Mouse (Mus musculus) gastrocnemius, postnatal 10 days (tissue): ENCODE results near the gene Rnf215. TPM values are rescaled to one million over a fixed set of nuclear protein-coding genes. Genes with fewer than 3 reads are reported as not detected.
"Not testable (repeated sequence)": the region's sequence is repeated elsewhere in the genome, so short reads cannot be mapped to it uniquely, and the experiment has no call there.

Experiments used
- DNase-seq: peaks from one replicate; pipeline ENCODE4 v3.0.0; 2021; ENCODE audit warnings: mixed read lengths
- total RNA-seq, 2 experiments: library from RNA; stranded (reverse); gene quantifications; 2 replicates each; pipeline ENCODE4 v1.2.3; 2021

Gene Rnf215
- total RNA-seq, 2 experiments from 2014 or later = 7.8 to 13.3 TPM

GRCm38 (mm10) chr11:4113496-4113895 is 21.5 kb upstream of the Rnf215 start:
- DNase-seq = no peak

GRCm38 (mm10) chr11:4113970-4114369 is 21.0 kb upstream of the Rnf215 start:
- no peak for DNase-seq

- not testable (repeated sequence) for DNase-seq
Observed at GRCm38 (mm10) chr11:4114541-4114940, 20.5 kb upstream of the Rnf215 start.

- DNase-seq = no peak
Observed at GRCm38 (mm10) chr11:4115407-4115806, 19.6 kb upstream of the Rnf215 start.

- no peak for DNase-seq
Observed at GRCm38 (mm10) chr11:4116458-4117141, 18.4 kb upstream of the Rnf215 start.

GRCm38 (mm10) chr11:4117372-4118071 is 17.5 kb upstream of the Rnf215 start:
- no peak for DNase-seq

- DNase-seq = peak; percentile 62
Observed at GRCm38 (mm10) chr11:4118081-4118921, 16.7 kb upstream of the Rnf215 start.

GRCm38 (mm10) chr11:4119635-4120034 is 15.4 kb upstream of the Rnf215 start:
- no peak for DNase-seq

GRCm38 (mm10) chr11:4121691-4122090 is 13.3 kb upstream of the Rnf215 start:
- no peak for DNase-seq

- no peak for DNase-seq
Observed at GRCm38 (mm10) chr11:4122226-4122625, 12.8 kb upstream of the Rnf215 start.

- DNase-seq = no peak
Observed at GRCm38 (mm10) chr11:4122742-4123579, 12.0 kb upstream of the Rnf215 start, which contains the start of gene Sec14l2. Sec14l2 (minus strand) TSS chr11:4123415.

- DNase-seq = no peak
Observed at GRCm38 (mm10) chr11:4123922-4124321, 11.1 kb upstream of the Rnf215 start.

GRCm38 (mm10) chr11:4127059-4127458 is 7.9 kb upstream of the Rnf215 start:
- no peak for DNase-seq

GRCm38 (mm10) chr11:4128461-4128860 is 6.5 kb upstream of the Rnf215 start:
- DNase-seq = not testable (repeated sequence)

- DNase-seq = no peak
Observed at GRCm38 (mm10) chr11:4133450-4133849, 1.6 kb upstream of the Rnf215 start.

- no peak for DNase-seq
Observed at GRCm38 (mm10) chr11:4134400-4134799, 602 bp upstream of the Rnf215 start.

- no peak for DNase-seq
Observed at GRCm38 (mm10) chr11:4138964-4139363, 4.0 kb downstream of the Rnf215 start.

GRCm38 (mm10) chr11:4141505-4141904 is 6.5 kb downstream of the Rnf215 start:
- DNase-seq = no peak

GRCm38 (mm10) chr11:4142352-4142751 is 7.3 kb downstream of the Rnf215 start:
- no peak for DNase-seq

GRCm38 (mm10) chr11:4143281-4144062 is 8.5 kb downstream of the Rnf215 start:
- DNase-seq = no peak

GRCm38 (mm10) chr11:4146381-4146780 is 11.4 kb downstream of the Rnf215 start:
- peak; percentile 31 for DNase-seq
